Mouse (Mus musculus) E14TG2a.4 (cell line): ENCODE results near the gene Rab23.

Experiments
- CTCF ChIP-seq: conservative IDR thresholded peaks from 2 replicates; pipeline ENCODE4 v1.5.1; 2014; ENCODE audit warnings: low read length
- NANOG ChIP-seq: IDR thresholded peaks from 2 replicates; pipeline ENCODE4 v1.6.1; 2014; ENCODE audit warnings: borderline replicate concordance, low read length, mixed read lengths

DNA sequence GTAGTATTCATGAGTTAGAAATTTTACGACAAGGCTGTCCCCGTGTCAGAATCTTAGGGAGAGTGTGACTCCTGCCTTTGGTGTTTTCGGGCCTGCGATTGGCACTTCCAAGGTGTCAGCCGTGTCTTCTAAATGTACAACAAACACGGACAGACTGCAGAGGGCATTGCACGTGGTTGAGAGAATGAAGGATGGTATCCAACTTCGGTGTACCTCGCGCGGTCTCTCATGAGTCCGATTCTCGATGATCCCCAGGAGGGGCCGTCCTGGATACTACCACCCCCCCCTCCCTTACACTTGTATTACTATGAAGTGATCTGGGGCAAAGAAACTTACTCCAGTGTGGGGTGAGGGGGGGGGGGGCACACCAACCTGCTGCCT, 37.3 kb downstream of the Rab23 start:
- no peak for TF ChIP-seq CTCF
- no peak for TF ChIP-seq NANOG
